Mouse (Mus musculus) gastrocnemius, adult 8-10 months (tissue): ENCODE results near the gene 4930596D02Rik. TPM values are rescaled to one million over a fixed set of nuclear protein-coding genes. Genes with fewer than 3 reads are reported as not detected.

ENCODE experiments used
- DNase-seq, 2 experiments: peaks; one replicate each; pipeline ENCODE4 v3.0.0; 2022; ENCODE audit warnings: low spot score in 2 of 2
- total RNA-seq, 4 experiments: library from RNA; stranded (reverse); gene quantifications; 2 replicates each; pipeline ENCODE4 v1.2.4; 2022

The 4930596D02Rik gene
- total RNA-seq, result not detected

DNA sequence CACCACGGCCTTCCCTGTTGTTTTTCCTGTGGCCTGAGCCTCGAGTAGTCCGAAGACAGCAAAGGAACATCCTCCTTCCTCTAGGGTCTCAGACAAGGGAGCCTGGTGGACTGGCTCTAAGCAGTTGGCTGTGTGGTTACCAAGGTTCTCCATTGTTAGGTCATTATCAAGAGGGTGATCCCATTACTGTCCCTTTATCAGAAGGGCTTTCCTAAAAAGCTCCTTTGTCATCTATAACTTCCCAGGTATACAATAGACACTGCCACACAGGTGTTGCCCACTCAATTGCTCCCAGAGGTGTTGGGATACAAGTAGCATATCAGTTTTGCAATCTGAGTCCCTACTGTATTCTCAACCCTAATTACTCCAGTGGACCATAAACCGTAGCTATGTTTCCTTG lies at the start of gene 4930596D02Rik:
Gene 4930596D02Rik (minus strand): TSS at position 101 of the 400 bp plus-strand sequence.
- DNase-seq, result no peak

DNA sequence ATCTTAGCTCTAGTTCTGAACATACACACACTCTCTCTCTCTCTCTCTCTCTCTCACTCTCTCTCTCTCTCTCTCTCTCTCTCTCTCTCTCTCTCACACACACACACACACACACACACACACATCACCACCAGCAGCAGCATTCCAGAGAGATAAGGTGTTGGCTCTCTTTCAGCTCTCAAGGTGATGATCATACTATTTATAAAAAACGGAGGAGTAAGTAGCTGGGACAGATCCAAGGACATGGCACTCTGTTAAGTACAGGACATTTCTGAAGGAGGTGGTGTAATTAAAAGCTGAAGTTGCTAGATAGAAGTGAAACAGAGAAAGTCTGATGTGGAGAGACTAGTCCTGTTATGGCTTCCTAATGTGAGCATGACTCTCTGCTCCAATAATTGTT lies 41.5 kb upstream of the 4930596D02Rik start:
- DNase-seq, result no peak

DNA sequence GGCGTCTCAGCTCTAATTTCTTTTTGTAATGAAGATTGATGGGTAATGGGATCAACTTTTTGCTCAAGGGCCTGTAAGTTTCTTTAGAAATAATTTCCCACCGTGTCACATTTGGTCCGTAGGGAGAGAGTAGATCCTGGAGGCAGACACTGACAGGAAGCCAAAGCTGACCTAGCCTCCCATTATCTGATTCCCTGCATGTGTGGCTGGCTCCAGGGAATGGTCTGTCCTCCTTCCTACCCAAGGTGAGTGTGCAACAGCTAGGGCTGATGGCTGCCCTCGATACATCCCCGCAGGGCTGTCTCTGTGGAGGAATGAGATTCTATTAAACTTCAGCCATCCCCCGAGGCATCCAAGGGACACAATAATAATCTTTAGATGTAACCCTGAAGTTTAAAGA lies 33.5 kb upstream of the 4930596D02Rik start:
- DNase-seq, result no peak

DNA sequence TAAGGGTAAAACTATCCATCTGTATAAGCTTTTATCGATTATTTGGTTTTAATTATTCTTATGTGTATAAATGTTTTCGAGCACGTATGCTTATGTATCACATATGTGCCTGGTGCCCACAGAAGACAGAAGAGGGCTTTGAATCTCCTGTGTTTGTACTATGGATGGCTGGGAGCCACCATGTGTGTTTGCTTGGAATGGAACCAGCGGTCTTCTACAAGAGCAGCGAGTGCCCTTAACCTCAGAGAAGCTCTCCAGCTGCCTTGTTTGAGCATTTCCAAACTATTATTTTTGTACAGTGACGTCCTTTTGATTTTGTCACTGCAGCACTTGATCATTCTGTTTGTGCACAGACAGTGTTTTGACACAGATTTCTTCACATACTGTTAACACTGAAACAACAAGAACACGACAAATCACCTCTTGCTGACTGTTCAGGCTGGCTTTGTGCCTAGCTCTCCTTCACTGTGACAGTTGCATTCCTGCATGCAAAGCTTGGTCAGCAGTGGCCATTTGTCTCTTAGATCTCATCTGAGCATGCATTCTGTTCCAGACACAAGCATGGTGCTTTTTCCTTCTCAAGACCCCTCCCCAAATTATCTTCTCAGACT lies 30.4 kb upstream of the 4930596D02Rik start:
- DNase-seq, result no peak

DNA sequence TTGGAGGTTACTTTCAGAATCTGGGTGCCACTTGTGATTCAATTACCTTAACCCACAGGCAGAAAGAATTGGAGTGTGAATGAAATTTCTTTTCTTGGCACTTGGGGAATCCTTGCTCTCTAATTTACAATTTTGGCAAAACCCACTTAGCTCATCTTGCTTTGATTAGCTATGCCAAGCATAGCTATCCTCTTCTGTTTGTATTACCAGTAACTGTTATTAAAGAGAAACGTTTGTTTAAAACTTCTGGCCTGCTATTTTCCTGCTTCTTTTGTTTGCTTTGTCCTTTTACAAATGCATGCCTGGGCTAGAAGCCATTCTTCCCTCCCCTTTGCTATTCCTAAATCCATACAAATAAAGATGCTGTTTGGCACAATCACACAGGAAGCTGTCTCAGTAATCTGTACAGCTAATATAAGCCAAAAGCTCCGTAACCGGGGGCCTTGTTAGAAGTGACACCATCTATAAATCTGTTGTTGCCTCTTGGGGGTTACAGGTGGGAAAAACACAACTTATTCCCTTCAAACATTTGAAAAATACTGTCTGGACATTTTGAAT lies 19.0 kb downstream of the 4930596D02Rik start:
- DNase-seq, result no peak

DNA sequence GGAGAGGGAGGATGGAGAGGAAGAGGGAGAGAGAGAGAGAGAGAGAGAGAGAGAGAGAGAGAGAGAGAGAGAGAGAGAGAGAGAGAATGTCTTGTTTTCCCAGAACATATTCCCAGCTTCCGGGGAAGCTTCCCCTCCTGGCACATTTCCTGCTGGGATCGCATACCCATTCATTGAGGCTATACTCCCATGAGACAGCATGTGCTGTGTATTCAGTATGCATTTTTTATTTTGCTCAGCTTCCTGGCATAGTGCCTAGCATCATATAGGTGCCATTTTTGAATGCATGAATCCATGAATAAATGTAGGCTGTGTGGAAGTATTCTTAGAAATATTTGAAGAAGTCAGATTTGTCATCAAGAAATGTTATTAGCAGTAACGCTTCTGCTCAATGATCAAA lies 31.7 kb downstream of the 4930596D02Rik start:
- no peak for DNase-seq

DNA sequence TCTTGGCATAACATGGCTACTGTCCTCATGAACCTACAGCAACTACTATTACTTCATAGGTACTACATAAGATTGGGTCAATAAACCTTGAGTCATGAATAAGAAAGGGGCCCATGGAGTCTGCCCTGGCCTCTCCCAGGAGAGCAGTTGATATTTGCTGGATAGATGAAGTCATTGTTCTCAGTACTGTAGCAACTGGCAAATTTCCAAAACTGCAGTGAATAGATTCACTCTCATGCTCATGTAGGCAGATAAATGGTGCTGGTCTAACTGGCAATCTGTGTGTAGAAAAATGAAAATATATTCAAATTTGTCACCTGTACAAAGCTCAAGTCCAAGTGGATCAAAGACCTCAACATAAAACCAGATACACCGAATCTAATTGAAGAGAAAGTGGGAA lies 38.5 kb downstream of the 4930596D02Rik start:
- DNase-seq, result no peak
